8 mouse cellular contexts compared by ENCODE assay signal in the genomic region with DNA sequence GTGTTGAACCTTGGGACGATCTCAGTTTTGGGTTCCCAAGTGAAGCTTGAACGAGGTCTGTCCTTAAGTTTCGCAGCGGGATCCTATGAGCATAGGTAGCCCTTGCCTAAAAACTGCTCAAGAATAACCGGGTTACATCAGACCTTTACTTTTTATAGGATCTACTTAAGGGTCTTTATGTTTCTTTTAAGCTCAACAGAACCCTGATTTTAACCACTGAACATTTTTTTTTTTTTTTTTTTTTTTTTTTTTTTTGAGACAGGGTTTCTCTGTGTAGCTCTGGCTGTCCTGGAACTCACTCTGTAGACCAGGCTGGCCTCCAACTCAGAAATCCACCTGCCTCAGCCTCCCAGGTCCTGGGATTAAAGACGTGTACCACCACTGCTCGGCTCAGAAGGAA. TPM values are rescaled to one million over a fixed set of nuclear protein-coding genes. Genes with fewer than 3 reads are reported as not detected.
A peak's percentile ranks its signal among the peaks of the same experiment; 100 is the strongest.
DNase-seq lines count a peak whose midpoint lies in the region; ATAC-seq and TF ChIP-seq lines count a peak whose summit lies in the region.
"Not testable (repeated sequence)": the region's sequence is repeated elsewhere in the genome, so short reads cannot be mapped to it uniquely, and the experiment has no call there.
"Had no signal": no experiment of that assay in that cellular context is flagged by ENCODE, and none has a peak within 500 bp of the region (broad histone marks: within the 10 kb centered on the region; RNA-seq: fewer than 3 reads in every experiment).

No protein-coding gene starts in this region.

- not testable (repeated sequence) for TF ChIP-seq CTCF in bone marrow macrophage, adult 2 months (IDR thresholded peaks at IDR 0.05; ENCODE audit: low read depth, low read length)

- not testable (repeated sequence) for H3K36me3 ChIP-seq in forebrain, embryonic 11.5 days (ENCODE audit: control insufficient read depth, insufficient read depth, low read length); intestine, embryonic 15.5 days
- peaks cover 24% of the 10 kb centered on the region for H3K36me3 ChIP-seq in heart, embryonic 14.5 days (ENCODE audit: control insufficient read depth, insufficient read depth, low read length)
- peaks cover 30% of the 10 kb centered on the region for H3K36me3 ChIP-seq in limb, embryonic 13.5 days
- H3K36me3 ChIP-seq in lung, embryonic 15.5 days, result peaks cover 18% of the 10 kb centered on the region
- peaks cover 11% of the 10 kb centered on the region for H3K36me3 ChIP-seq in myocyte (ENCODE audit: control insufficient read depth, insufficient read depth)

- H3K79me2 ChIP-seq in myocyte (ENCODE audit: control insufficient read depth, insufficient read depth), result peaks cover 21% of the 10 kb centered on the region

- peak overlapping the region; percentile 95 for H3K9ac ChIP-seq in forebrain, embryonic 11.5 days (ENCODE audit: low read length)
- H3K9ac ChIP-seq in heart, embryonic 14.5 days (ENCODE audit: low read length), result peak overlapping the region; percentile 96
- H3K9ac ChIP-seq in intestine, embryonic 15.5 days, result peak overlapping the region; percentile 88
- H3K9ac ChIP-seq in limb, embryonic 13.5 days, result peak overlapping the region; percentile 92
- H3K9ac ChIP-seq in lung, embryonic 15.5 days, result peak overlapping the region; percentile 90

- peak overlapping the region; percentile 98 for H3K27ac ChIP-seq in bone marrow macrophage, adult 2 months (ENCODE audit: insufficient read depth, low read depth, low read length)
- not testable (repeated sequence) for H3K27ac ChIP-seq in forebrain, embryonic 11.5 days (ENCODE audit: low read depth, low read length)
- peak overlapping the region in 1 of 2 experiments; percentile 99; a peak in 3 of 4 replicates for H3K27ac ChIP-seq in heart, embryonic 14.5 days (replicated peaks in 1 of 2; ENCODE audit: control insufficient read depth in 1 of 2, insufficient read depth in 1 of 2, low read depth in 2 of 2, low read length in 2 of 2)
- H3K27ac ChIP-seq in intestine, embryonic 15.5 days, result peak overlapping the region; percentile 98; the same call in 1 of the 2 replicates
- H3K27ac ChIP-seq in limb, embryonic 13.5 days, result peak overlapping the region; percentile 97
- H3K27ac ChIP-seq in lung, embryonic 15.5 days, result peak overlapping the region; percentile 99; the same call in 1 of the 2 replicates

- ATAC-seq in forebrain, embryonic 11.5 days (replicated peaks; ENCODE audit: low FRiP score); heart, embryonic 14.5 days (ENCODE audit: insufficient number of reproducible peaks, insufficient read depth, low FRiP score, low read depth); intestine, embryonic 15.5 days; limb, embryonic 13.5 days (ENCODE audit: low FRiP score, low read depth); lung, embryonic 15.5 days (ENCODE audit: borderline replicate concordance, extremely low read depth, low FRiP score, low TSS enrichment): not testable (repeated sequence)

- peak overlapping the region; percentile 90 for H3K4me3 ChIP-seq in bone marrow macrophage, adult 2 months (ENCODE audit: insufficient read depth, low read length)
- peak overlapping the region; percentile 97 for H3K4me3 ChIP-seq in forebrain, embryonic 11.5 days (ENCODE audit: low read depth, low read length)
- peak overlapping the region; percentile 85 to 92 for H3K4me3 ChIP-seq in heart, embryonic 14.5 days (ENCODE audit: control insufficient read depth in 1 of 2, insufficient read depth in 1 of 2, low read depth in 1 of 2, low read length in 2 of 2)
- peak overlapping the region; percentile 92 for H3K4me3 ChIP-seq in intestine, embryonic 15.5 days (replicated peaks)
- H3K4me3 ChIP-seq in limb, embryonic 13.5 days, result peak overlapping the region; percentile 74
- peak overlapping the region; percentile 93 for H3K4me3 ChIP-seq in lung, embryonic 15.5 days
- peak overlapping the region; percentile 91 for H3K4me3 ChIP-seq in myocyte

- peak overlapping the region; percentile 94 for H3ac ChIP-seq in myocyte (ENCODE audit: control insufficient read depth, insufficient read length)

- peak overlapping the region; percentile 45 for H3K4me2 ChIP-seq in forebrain, embryonic 11.5 days (ENCODE audit: low read depth, low read length, severe bottlenecking)
- H3K4me2 ChIP-seq in heart, embryonic 14.5 days (ENCODE audit: low read length), result peak overlapping the region; percentile 87
- H3K4me2 ChIP-seq in intestine, embryonic 15.5 days (replicated peaks), result peak overlapping the region; percentile 84
- peak overlapping the region; percentile 81 for H3K4me2 ChIP-seq in limb, embryonic 13.5 days (replicated peaks)
- peak overlapping the region; percentile 74 for H3K4me2 ChIP-seq in lung, embryonic 15.5 days
- peak overlapping the region; percentile 79 for H3K4me2 ChIP-seq in myocyte (ENCODE audit: low read depth)

- 83% methylated on average over 7 of the region's 7 CpGs for WGBS in forebrain, embryonic 11.5 days
- 68% methylated on average over 7 of the region's 7 CpGs for WGBS in heart, embryonic 14.5 days
- WGBS in intestine, embryonic 15.5 days, result 68% methylated on average over 7 of the region's 7 CpGs
- WGBS in limb, embryonic 13.5 days, result 74% methylated on average over 7 of the region's 7 CpGs
- WGBS in lung, embryonic 15.5 days, result 68% methylated on average over 7 of the region's 7 CpGs

- not testable (repeated sequence) for TF ChIP-seq POLR2A in bone marrow macrophage, adult 2 months (IDR thresholded peaks at IDR 0.05; ENCODE audit: borderline replicate concordance, low read depth, low read length); myocyte (IDR thresholded peaks at IDR 0.05; ENCODE audit: insufficient read length, low read depth)

- peaks cover 18% of the 10 kb centered on the region for H3K4me1 ChIP-seq in bone marrow macrophage, adult 2 months (ENCODE audit: control insufficient read depth, insufficient read depth, low read length)
- H3K4me1 ChIP-seq in forebrain, embryonic 11.5 days (replicated peaks; ENCODE audit: control insufficient read depth, insufficient read depth, low read length), result not testable (repeated sequence)
- H3K4me1 ChIP-seq in heart, embryonic 14.5 days (ENCODE audit: control insufficient read depth in 2 of 2, insufficient read depth in 2 of 2, low read length in 2 of 2), result peaks cover 4 to 12% of the 10 kb centered on the region in 2 experiments; a peak in 3 of 4 replicates
- H3K4me1 ChIP-seq in intestine, embryonic 15.5 days (replicated peaks), result peaks cover 15% of the 10 kb centered on the region
- H3K4me1 ChIP-seq in limb, embryonic 13.5 days, result peaks cover 34% of the 10 kb centered on the region
- H3K4me1 ChIP-seq in lung, embryonic 15.5 days, result peaks cover 21% of the 10 kb centered on the region

- not testable (repeated sequence) for H3K9me3 ChIP-seq in forebrain, embryonic 11.5 days (ENCODE audit: control insufficient read depth, low read length); heart, embryonic 14.5 days (ENCODE audit: control insufficient read depth, low read length); intestine, embryonic 15.5 days; limb, embryonic 13.5 days; lung, embryonic 15.5 days

- not testable (repeated sequence) for H3K27me3 ChIP-seq in forebrain, embryonic 11.5 days (ENCODE audit: control insufficient read depth, insufficient read depth, low read length); heart, embryonic 14.5 days (ENCODE audit: control insufficient read depth, insufficient read depth, low read length); intestine, embryonic 15.5 days (replicated peaks); limb, embryonic 13.5 days; lung, embryonic 15.5 days; myocyte (ENCODE audit: control insufficient read depth, insufficient read depth, insufficient read length)

- DNase-seq in forebrain, embryonic 11.5 days (ENCODE audit: low spot score), result not testable (repeated sequence)

RNA-seq across cellular contexts. Expression of a gene that starts 0.6 kb away (rescaled TPM):
- 28.2 and 30.1 TPM in 2 replicates for polyA plus RNA-seq in bone marrow macrophage, adult 2 months (2012; ENCODE audit: insufficient read depth, insufficient read length, missing spikeins)
- 28.8 and 30.7 TPM in 2 replicates for polyA plus RNA-seq in forebrain, embryonic 11.5 days (2014; fragmentation: Nextera tagmentation; extraction: Ambion mirVana)
- 15.0 and 16.5 TPM in 2 replicates for polyA plus RNA-seq in heart, embryonic 14.5 days (2014; fragmentation: Nextera tagmentation; extraction: Ambion mirVana)
- polyA plus RNA-seq in intestine, embryonic 15.5 days (2015; fragmentation: Nextera tagmentation; extraction: Ambion mirVana), result 15.2 and 17.4 TPM in 2 replicates
- 28.1 and 30.8 TPM in 2 replicates for polyA plus RNA-seq in limb, embryonic 13.5 days (2015; fragmentation: Nextera tagmentation; extraction: Ambion mirVana)
- 23.3 and 24.7 TPM in 2 replicates for polyA plus RNA-seq in lung, embryonic 15.5 days (2015; fragmentation: Nextera tagmentation; extraction: Ambion mirVana)
- 13.7 TPM for polyA plus RNA-seq in myocyte (2012; fragmentation: generic; extraction: Trizol)

RNA-seq across cellular contexts. Expression of a gene that starts 6.2 kb away (rescaled TPM):
- polyA plus RNA-seq in bone marrow macrophage, adult 2 months (2012; ENCODE audit: insufficient read depth, insufficient read length, missing spikeins), result 44.2 and 45.8 TPM in 2 replicates
- 6.6 and 7.1 TPM in 2 replicates for polyA plus RNA-seq in forebrain, embryonic 11.5 days (2014; fragmentation: Nextera tagmentation; extraction: Ambion mirVana)
- polyA plus RNA-seq in heart, embryonic 14.5 days (2014; fragmentation: Nextera tagmentation; extraction: Ambion mirVana), result 15.7 and 17.7 TPM in 2 replicates
- 22.9 and 25.5 TPM in 2 replicates for polyA plus RNA-seq in intestine, embryonic 15.5 days (2015; fragmentation: Nextera tagmentation; extraction: Ambion mirVana)
- 20.1 and 20.8 TPM in 2 replicates for polyA plus RNA-seq in limb, embryonic 13.5 days (2015; fragmentation: Nextera tagmentation; extraction: Ambion mirVana)
- 27.2 and 30.7 TPM in 2 replicates for polyA plus RNA-seq in lung, embryonic 15.5 days (2015; fragmentation: Nextera tagmentation; extraction: Ambion mirVana)
- 16.3 TPM for polyA plus RNA-seq in myocyte (2012; fragmentation: generic; extraction: Trizol)

RNA-seq across cellular contexts. Expression of a gene that starts 9.6 kb away (rescaled TPM):
- not detected in 2 replicates for polyA plus RNA-seq in bone marrow macrophage, adult 2 months (2012; ENCODE audit: insufficient read depth, insufficient read length, missing spikeins)
- not detected in 2 replicates for polyA plus RNA-seq in forebrain, embryonic 11.5 days (2014; fragmentation: Nextera tagmentation; extraction: Ambion mirVana)
- not detected in 2 replicates for polyA plus RNA-seq in heart, embryonic 14.5 days (2014; fragmentation: Nextera tagmentation; extraction: Ambion mirVana)
- polyA plus RNA-seq in intestine, embryonic 15.5 days (2015; fragmentation: Nextera tagmentation; extraction: Ambion mirVana), result not detected in 2 replicates
- polyA plus RNA-seq in limb, embryonic 13.5 days (2015; fragmentation: Nextera tagmentation; extraction: Ambion mirVana), result not detected in 2 replicates
- not detected in 2 replicates for polyA plus RNA-seq in lung, embryonic 15.5 days (2015; fragmentation: Nextera tagmentation; extraction: Ambion mirVana)
- polyA plus RNA-seq in myocyte (2012; fragmentation: generic; extraction: Trizol), result 1.4 TPM
- polyA plus RNA-seq: brain, embryonic 14.5 days had no signal

RNA-seq across cellular contexts. Expression of a gene that starts 24.6 kb away (rescaled TPM):
- 43.4 and 47.9 TPM in 2 replicates for polyA plus RNA-seq in bone marrow macrophage, adult 2 months (2012; ENCODE audit: insufficient read depth, insufficient read length, missing spikeins)
- polyA plus RNA-seq in forebrain, embryonic 11.5 days (2014; fragmentation: Nextera tagmentation; extraction: Ambion mirVana), result 6.5 and 7.9 TPM in 2 replicates
- 20.4 and 22.2 TPM in 2 replicates for polyA plus RNA-seq in heart, embryonic 14.5 days (2014; fragmentation: Nextera tagmentation; extraction: Ambion mirVana)
- polyA plus RNA-seq in intestine, embryonic 15.5 days (2015; fragmentation: Nextera tagmentation; extraction: Ambion mirVana), result 28.0 and 31.2 TPM in 2 replicates
- polyA plus RNA-seq in limb, embryonic 13.5 days (2015; fragmentation: Nextera tagmentation; extraction: Ambion mirVana), result 11.2 and 11.3 TPM in 2 replicates
- polyA plus RNA-seq in lung, embryonic 15.5 days (2015; fragmentation: Nextera tagmentation; extraction: Ambion mirVana), result 21.1 and 24.3 TPM in 2 replicates
- polyA plus RNA-seq in myocyte (2012; fragmentation: generic; extraction: Trizol), result 15.0 TPM

RNA-seq across cellular contexts. Expression of a gene that starts 31.5 kb away (rescaled TPM):
- polyA plus RNA-seq in bone marrow macrophage, adult 2 months (2012; ENCODE audit: insufficient read depth, insufficient read length, missing spikeins), result 11.9 and 16.5 TPM in 2 replicates
- polyA plus RNA-seq in forebrain, embryonic 11.5 days (2014; fragmentation: Nextera tagmentation; extraction: Ambion mirVana), result 7.9 and 9.7 TPM in 2 replicates
- polyA plus RNA-seq in heart, embryonic 14.5 days (2014; fragmentation: Nextera tagmentation; extraction: Ambion mirVana), result 0.93 and 1.5 TPM in 2 replicates
- polyA plus RNA-seq in intestine, embryonic 15.5 days (2015; fragmentation: Nextera tagmentation; extraction: Ambion mirVana), result 3.2 and 4.3 TPM in 2 replicates
- polyA plus RNA-seq in limb, embryonic 13.5 days (2015; fragmentation: Nextera tagmentation; extraction: Ambion mirVana), result 6.7 TPM in 2 replicates
- 4.3 and 5.1 TPM in 2 replicates for polyA plus RNA-seq in lung, embryonic 15.5 days (2015; fragmentation: Nextera tagmentation; extraction: Ambion mirVana)
- 11.9 TPM for polyA plus RNA-seq in myocyte (2012; fragmentation: generic; extraction: Trizol)
